Mouse (Mus musculus): ENCODE data around the gene Igf1r. TPM values are rescaled to one million over a fixed set of nuclear protein-coding genes. Genes with fewer than 3 reads are reported as not detected.

Gene Igf1r
- polyA plus RNA-seq, 1 experiment from 2014 or later, result 2.7 TPM

DNA sequence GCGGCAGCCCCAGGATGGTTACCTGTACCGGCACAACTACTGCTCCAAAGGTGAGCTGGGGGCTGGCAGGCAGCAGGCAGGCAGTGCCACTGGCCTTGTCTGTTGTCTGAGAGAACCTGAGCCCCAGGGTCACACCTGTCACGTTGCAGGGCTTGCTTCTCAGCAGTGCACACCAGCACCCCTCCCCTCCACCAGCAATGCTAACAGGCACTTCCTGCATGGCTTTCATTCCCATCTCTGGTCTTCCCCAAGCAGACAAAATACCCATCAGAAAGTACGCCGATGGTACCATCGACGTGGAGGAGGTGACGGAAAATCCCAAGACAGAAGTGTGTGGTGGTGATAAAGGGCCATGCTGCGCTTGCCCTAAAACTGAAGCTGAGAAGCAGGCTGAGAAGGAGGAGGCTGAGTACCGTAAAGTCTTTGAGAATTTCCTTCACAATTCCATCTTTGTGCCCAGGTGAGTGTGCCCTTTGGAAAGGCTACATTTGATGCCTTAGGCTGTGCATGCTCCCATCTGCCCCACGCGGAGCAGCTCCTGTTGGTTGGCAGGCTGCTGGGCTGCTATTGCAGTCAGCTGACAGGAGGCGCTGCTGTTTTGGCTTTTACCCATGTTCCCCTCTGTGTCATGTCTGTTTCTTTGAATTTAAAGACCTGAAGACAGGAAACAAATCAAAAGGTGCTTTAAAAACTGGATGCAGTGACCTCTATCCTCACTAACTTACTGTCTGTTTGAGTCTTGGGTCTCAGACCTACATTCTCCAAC is 237.2 kb downstream of the Igf1r start:
- Histone ChIP-seq H3K9me3 (ENCODE audit: low read length) (no peaks in the 10 kb centered on the region), H3K9ac (replicated peaks) (no peak overlapping the region), H3K4me2 (ENCODE audit: low read depth, low read length) (0 out of 2 replicates have a peak overlapping the region, but pooled peaks have one; percentile 9), H3K4me3 (ENCODE audit: low read depth, low read length) (no peak overlapping the region), H3K4me1 (ENCODE audit: insufficient read depth) (peaks cover 4% of the 10 kb centered on the region; the same call in 1 of the 2 replicates), H3K27me3 (ENCODE audit: insufficient read depth, low read length) (no peaks in the 10 kb centered on the region), H3K36me3 (replicated peaks; ENCODE audit: insufficient read depth, low read length) (peaks cover 18% of the 10 kb centered on the region), H3K27ac (ENCODE audit: low read depth) (no peak overlapping the region)
- ATAC-seq (no peak), DNase-seq (no peak)
- TF ChIP-seq EP300 (IDR thresholded peaks at IDR 0.05; ENCODE audit: low read depth) (no peak), CTCF (IDR thresholded peaks at IDR 0.05; ENCODE audit: low read depth) (0 out of 2 replicates have a peak, but pooled peaks have one; percentile 12)
- WGBS (ENCODE audit: insufficient replicate concordance), result 40% methylated on average over 13 of the region's 13 CpGs

DNA sequence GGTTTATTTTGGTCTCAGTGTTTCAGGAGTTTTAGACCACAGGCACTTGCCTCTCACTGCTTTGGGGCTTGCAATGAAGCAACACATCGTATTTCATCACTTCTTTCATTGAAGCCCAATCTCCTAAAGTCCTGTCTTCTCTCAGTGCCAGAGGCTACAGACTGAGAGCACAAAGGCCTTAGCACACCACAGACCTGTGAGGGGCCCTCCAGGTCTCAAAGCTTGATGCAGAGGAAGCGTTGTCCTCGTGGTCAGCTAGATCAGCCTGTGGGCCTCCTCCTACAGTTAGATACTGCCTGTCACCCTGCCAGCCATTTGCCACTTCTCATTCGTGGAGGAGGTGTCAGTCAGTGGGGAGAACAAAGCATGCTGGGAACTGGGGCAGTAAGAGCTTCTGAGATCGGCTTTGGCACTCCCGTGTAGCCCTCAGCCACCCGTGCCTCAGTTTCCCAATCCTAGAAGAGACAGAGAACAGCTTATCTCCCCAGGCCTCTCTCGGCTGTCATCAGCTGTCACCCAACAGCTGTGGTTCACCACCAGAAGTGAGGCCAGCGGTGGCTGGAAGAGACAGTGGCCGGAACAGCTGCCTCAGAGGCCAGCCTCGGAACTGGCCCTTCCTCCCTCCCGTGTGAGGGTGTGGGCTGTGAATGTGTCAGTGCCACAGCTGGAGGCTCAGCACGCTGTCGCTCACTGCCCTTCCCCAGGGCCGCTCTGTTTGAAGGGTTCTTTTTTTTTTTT is 241.5 kb downstream of the Igf1r start:
- 53% methylated on average over 15 of the region's 15 CpGs for WGBS (ENCODE audit: insufficient replicate concordance)
- no peak overlapping the region for H3K4me2 ChIP-seq (ENCODE audit: low read depth, low read length)
- H3K27me3 ChIP-seq (ENCODE audit: insufficient read depth, low read length), result no peaks in the 10 kb centered on the region
- no peak; the same call in 1 of the 2 replicates for ATAC-seq
- no peak overlapping the region for H3K4me3 ChIP-seq (ENCODE audit: low read depth, low read length)
- H3K9ac ChIP-seq (replicated peaks), result no peak overlapping the region
- no peak for DNase-seq
- H3K27ac ChIP-seq (ENCODE audit: low read depth), result no peak overlapping the region
- H3K36me3 ChIP-seq (replicated peaks; ENCODE audit: insufficient read depth, low read length), result peaks cover 19% of the 10 kb centered on the region
- H3K9me3 ChIP-seq (ENCODE audit: low read length), result no peaks in the 10 kb centered on the region
- peaks cover 2% of the 10 kb centered on the region; the same call in 1 of the 2 replicates for H3K4me1 ChIP-seq (ENCODE audit: insufficient read depth)
- TF ChIP-seq EP300 (IDR thresholded peaks at IDR 0.05; ENCODE audit: low read depth) (no peak), CTCF (IDR thresholded peaks at IDR 0.05; ENCODE audit: low read depth) (no peak)

DNA sequence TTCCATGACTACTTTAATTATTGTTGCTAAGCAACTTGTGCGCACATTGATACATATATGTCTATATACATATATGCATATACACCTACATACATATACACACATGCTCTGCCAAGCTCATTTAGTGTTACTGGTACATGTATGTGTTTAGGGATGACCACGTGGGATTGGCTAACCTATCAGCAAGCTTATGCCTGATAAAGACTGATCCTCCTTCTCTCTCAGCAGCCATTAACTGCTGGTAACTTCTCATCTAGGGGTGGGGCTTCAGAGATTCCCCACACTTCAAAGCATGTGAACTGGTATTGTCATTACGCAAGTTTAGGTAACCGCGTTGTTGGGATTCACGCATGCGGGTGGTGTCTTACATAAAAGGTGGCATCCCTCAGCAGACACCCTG is 247.0 kb downstream of the Igf1r start:
- Histone ChIP-seq H3K9ac (replicated peaks) (no peak overlapping the region), H3K27me3 (ENCODE audit: insufficient read depth, low read length) (no peaks in the 10 kb centered on the region), H3K36me3 (replicated peaks; ENCODE audit: insufficient read depth, low read length) (peaks cover 5% of the 10 kb centered on the region), H3K9me3 (ENCODE audit: low read length) (no peaks in the 10 kb centered on the region), H3K4me3 (ENCODE audit: low read depth, low read length) (no peak overlapping the region), H3K4me1 (ENCODE audit: insufficient read depth) (no peaks in the 10 kb centered on the region), H3K4me2 (ENCODE audit: low read depth, low read length) (no peak overlapping the region), H3K27ac (ENCODE audit: low read depth) (no peak overlapping the region)
- TF ChIP-seq EP300 (IDR thresholded peaks at IDR 0.05; ENCODE audit: low read depth) (no peak), CTCF (IDR thresholded peaks at IDR 0.05; ENCODE audit: low read depth) (no peak)
- DNase-seq (no peak), ATAC-seq (no peak)
- WGBS (ENCODE audit: insufficient replicate concordance), result 89% methylated on average over 7 of the region's 7 CpGs

DNA sequence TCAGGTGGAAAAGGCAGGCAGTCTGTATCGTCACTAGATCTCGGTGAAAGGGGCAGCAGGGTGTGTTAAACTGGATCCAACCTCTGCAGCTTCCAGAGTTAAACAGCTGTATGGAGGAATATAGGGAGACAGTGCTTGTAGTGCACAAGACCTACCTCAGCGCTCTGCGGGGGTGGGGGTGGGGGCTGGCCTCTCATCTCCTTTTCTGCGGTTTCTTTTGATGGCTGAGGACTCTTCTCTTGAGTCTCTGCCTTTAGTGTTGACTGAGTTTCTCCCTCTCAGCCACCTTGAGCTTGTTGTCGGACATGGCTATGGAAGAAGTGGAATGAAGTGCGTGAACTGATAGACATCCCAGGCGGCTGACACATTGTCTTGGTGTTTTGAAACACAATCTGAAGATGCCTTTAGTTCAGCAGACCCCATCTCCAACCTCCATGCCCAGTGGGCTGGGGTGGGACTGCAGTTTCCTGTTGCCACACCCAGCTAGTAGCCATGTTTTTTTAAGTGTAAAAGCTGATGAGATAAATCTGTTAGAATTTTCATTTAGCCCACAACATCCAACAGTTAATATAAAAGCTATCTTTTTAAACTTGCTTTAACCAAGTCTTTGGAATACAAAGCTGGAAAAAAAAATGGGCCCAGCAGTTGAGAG is 253.3 kb downstream of the Igf1r start:
- WGBS (ENCODE audit: insufficient replicate concordance), result 89% methylated on average over 8 of the region's 8 CpGs
- no peaks in the 10 kb centered on the region for H3K4me1 ChIP-seq (ENCODE audit: insufficient read depth)
- ATAC-seq, result no peak

DNA sequence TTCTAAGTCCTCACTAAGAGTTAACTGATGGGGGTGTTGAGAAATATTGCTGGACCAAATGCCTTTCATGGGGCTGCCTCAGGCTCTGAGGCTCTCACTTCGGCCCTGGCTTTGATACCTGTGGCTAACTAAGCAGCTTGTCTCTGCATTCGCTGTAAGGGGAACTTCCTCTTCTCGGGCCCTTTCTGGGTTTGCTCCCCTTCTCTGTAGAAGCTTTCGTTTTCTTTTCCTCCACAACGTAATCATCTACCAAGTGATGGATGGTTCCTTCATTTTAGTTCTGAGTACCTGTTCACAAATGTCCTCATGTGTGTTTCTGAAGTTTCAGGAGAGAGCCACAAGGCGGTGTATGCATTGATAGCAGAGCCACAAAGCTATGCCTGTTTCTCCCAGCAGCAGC is 256.4 kb downstream of the Igf1r start:
- no peak overlapping the region for H3K9ac ChIP-seq (replicated peaks)
- no peak overlapping the region for H3K4me2 ChIP-seq (ENCODE audit: low read depth, low read length)
- H3K4me3 ChIP-seq (ENCODE audit: low read depth, low read length), result no peak overlapping the region
- no peaks in the 10 kb centered on the region for H3K9me3 ChIP-seq (ENCODE audit: low read length)
- H3K27ac ChIP-seq (ENCODE audit: low read depth), result no peak overlapping the region
- H3K36me3 ChIP-seq (replicated peaks; ENCODE audit: insufficient read depth, low read length), result peaks cover 16% of the 10 kb centered on the region
- DNase-seq (no peak), ATAC-seq (no peak)
- 55% methylated on average over 6 of the region's 6 CpGs for WGBS (ENCODE audit: insufficient replicate concordance)
- H3K4me1 ChIP-seq (ENCODE audit: insufficient read depth), result no peaks in the 10 kb centered on the region
- no peaks in the 10 kb centered on the region for H3K27me3 ChIP-seq (ENCODE audit: insufficient read depth, low read length)
- no peak for TF ChIP-seq EP300 (IDR thresholded peaks at IDR 0.05; ENCODE audit: low read depth)
- TF ChIP-seq CTCF (IDR thresholded peaks at IDR 0.05; ENCODE audit: low read depth), result no peak

More for the DNA sequence above, 253.3 kb downstream of the Igf1r start:
- H3K27me3 ChIP-seq (ENCODE audit: insufficient read depth, low read length), result no peaks in the 10 kb centered on the region
- no peak overlapping the region for H3K27ac ChIP-seq (ENCODE audit: low read depth)
- DNase-seq, result no peak
- no peak overlapping the region for H3K4me2 ChIP-seq (ENCODE audit: low read depth, low read length)
- TF ChIP-seq CTCF (IDR thresholded peaks at IDR 0.05; ENCODE audit: low read depth), result no peak
- no peak overlapping the region for H3K4me3 ChIP-seq (ENCODE audit: low read depth, low read length)
- H3K36me3 ChIP-seq (replicated peaks; ENCODE audit: insufficient read depth, low read length), result peaks cover 15% of the 10 kb centered on the region
- H3K9ac ChIP-seq (replicated peaks), result no peak overlapping the region
- no peaks in the 10 kb centered on the region for H3K9me3 ChIP-seq (ENCODE audit: low read length)

DNA sequence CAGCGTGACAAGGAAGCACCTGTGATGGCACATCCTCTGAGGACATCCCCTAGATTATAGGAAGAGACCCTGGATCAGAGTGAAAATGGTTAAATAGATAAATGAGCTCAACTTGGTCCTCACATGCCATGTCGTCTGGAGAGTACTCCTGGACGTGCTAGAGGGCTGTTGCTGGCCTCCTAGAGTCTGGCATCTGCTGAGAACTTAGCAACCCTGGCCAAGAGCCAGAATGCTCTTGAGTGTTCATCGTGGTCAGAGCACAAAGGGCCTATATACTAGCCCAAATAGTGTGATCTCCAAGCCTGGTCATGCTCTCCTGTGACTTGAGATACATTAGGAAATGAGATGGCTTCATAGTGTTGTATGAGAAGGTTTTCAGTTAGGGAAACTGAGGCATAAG is 257.8 kb downstream of the Igf1r start:
- no peaks in the 10 kb centered on the region for H3K4me1 ChIP-seq (ENCODE audit: insufficient read depth)
- H3K36me3 ChIP-seq (replicated peaks; ENCODE audit: insufficient read depth, low read length), result peaks cover 17% of the 10 kb centered on the region
- no peak overlapping the region for H3K27ac ChIP-seq (ENCODE audit: low read depth)
- no peaks in the 10 kb centered on the region for H3K27me3 ChIP-seq (ENCODE audit: insufficient read depth, low read length)
- 69% methylated on average over 4 of the region's 4 CpGs for WGBS (ENCODE audit: insufficient replicate concordance)
- H3K9ac ChIP-seq (replicated peaks), result no peak overlapping the region
- no peak overlapping the region for H3K4me2 ChIP-seq (ENCODE audit: low read depth, low read length)
- TF ChIP-seq CTCF (IDR thresholded peaks at IDR 0.05; ENCODE audit: low read depth) (no peak), EP300 (IDR thresholded peaks at IDR 0.05; ENCODE audit: low read depth) (no peak)
- no peak overlapping the region for H3K4me3 ChIP-seq (ENCODE audit: low read depth, low read length)
- ATAC-seq (no peak), DNase-seq (no peak)
- H3K9me3 ChIP-seq (ENCODE audit: low read length), result no peaks in the 10 kb centered on the region

All from liver, postnatal 0 days (tissue).